Mouse (Mus musculus): Measurements from ENCODE around the gene Cav2. TPM values are rescaled to one million over a fixed set of nuclear protein-coding genes. Genes with fewer than 3 reads are reported as not detected.

Cav2 gene
- polyA plus RNA-seq, 1 experiment: 44.0 TPM

- Histone ChIP-seq H3K36me3 (ENCODE audit: control insufficient read depth, insufficient read depth, low read length) (no peaks in the 10 kb centered on the region), H3K4me3 (ENCODE audit: insufficient read depth, low read depth, low read length) (0 out of 2 replicates have a peak overlapping the region, but pooled peaks have one; percentile 1), H3K4me1 (ENCODE audit: control insufficient read depth, insufficient read depth, low read length) (0 out of 2 replicates have a peak, but pooled peaks cover 5% of the 10 kb centered on the region), H3K27me3 (replicated peaks; ENCODE audit: control insufficient read depth, insufficient read depth, low read length) (no peaks in the 10 kb centered on the region), H3K27ac (ENCODE audit: insufficient read depth, low read depth, low read length) (no peak overlapping the region)
- peak; percentile 25 for DNase-seq
- 61% methylated on average over 2 of the region's 2 CpGs for WGBS
- no peak for TF ChIP-seq POLR2A (IDR thresholded peaks at IDR 0.05; ENCODE audit: low read depth, low read length)
- TF ChIP-seq CTCF (conservative IDR thresholded peaks at IDR 0.05; ENCODE audit: insufficient read depth, insufficient read length, low read depth, low read length): no peak
Observed at GRCm38 (mm10) chr6:17308661-17309060, 27.7 kb downstream of the Cav2 start.

DNA sequence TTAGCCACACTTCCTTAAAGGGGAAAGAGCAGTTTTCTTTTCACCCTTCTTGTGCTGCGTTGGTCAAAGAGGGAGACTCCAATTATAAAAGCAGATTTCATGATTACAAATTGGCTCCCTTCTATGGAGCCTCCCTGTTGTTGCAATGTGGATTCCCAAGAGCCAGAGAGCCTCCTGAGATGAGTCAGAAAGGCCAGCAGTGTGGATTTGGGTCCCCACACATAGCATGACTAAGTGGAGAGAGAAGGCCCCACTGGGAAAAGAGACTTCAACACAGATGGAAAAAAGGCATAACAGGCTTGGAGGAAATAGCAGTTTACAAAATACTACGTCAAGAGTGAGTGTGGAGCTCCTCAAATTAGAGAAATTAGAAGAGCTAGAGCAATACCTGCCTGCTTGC lies 28.3 kb downstream of the Cav2 start:
- Histone ChIP-seq H3K36me3 (ENCODE audit: control insufficient read depth, insufficient read depth, low read length) (no peaks in the 10 kb centered on the region), H3K27me3 (replicated peaks; ENCODE audit: control insufficient read depth, insufficient read depth, low read length) (no peaks in the 10 kb centered on the region), H3K4me1 (ENCODE audit: control insufficient read depth, insufficient read depth, low read length) (0 out of 2 replicates have a peak, but pooled peaks cover 5% of the 10 kb centered on the region), H3K4me3 (ENCODE audit: insufficient read depth, low read depth, low read length) (no peak overlapping the region), H3K27ac (ENCODE audit: insufficient read depth, low read depth, low read length) (no peak overlapping the region)
- DNase-seq: no peak
- WGBS: 80% methylated on average over 2 of the region's 2 CpGs
- no peak for TF ChIP-seq POLR2A (IDR thresholded peaks at IDR 0.05; ENCODE audit: low read depth, low read length)
- no peak for TF ChIP-seq CTCF (conservative IDR thresholded peaks at IDR 0.05; ENCODE audit: insufficient read depth, insufficient read length, low read depth, low read length)

DNA sequence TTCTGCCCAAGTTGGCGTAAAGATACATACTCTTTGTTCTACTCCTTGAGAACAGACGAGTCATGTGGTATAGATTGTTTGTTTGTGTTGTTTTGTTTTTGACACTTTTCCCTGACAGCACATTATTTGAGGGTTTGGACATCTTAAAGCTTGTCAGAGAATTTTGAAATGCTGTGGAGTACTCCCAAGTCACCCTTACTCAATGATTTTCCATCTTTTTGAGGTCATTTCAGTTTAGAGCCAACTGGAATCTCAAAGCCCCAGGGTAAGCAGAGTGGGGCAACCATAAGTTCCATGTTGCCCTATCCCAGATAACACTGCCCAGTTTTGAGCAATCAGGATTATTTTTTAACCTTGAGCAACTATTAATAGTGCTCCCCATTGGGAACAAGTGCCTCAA lies 33.3 kb downstream of the Cav2 start:
- H3K27me3 ChIP-seq (replicated peaks; ENCODE audit: control insufficient read depth, insufficient read depth, low read length): no peaks in the 10 kb centered on the region
- H3K27ac ChIP-seq (ENCODE audit: insufficient read depth, low read depth, low read length): no peak overlapping the region
- H3K4me3 ChIP-seq (ENCODE audit: insufficient read depth, low read depth, low read length): no peak overlapping the region
- 92% methylated on average over 2 of the region's 2 CpGs for WGBS
- no peaks in the 10 kb centered on the region for H3K36me3 ChIP-seq (ENCODE audit: control insufficient read depth, insufficient read depth, low read length)
- H3K4me1 ChIP-seq (ENCODE audit: control insufficient read depth, insufficient read depth, low read length): peaks cover 2% of the 10 kb centered on the region; the same call in 1 of the 2 replicates
- no peak for TF ChIP-seq CTCF (conservative IDR thresholded peaks at IDR 0.05; ENCODE audit: insufficient read depth, insufficient read length, low read depth, low read length)
- TF ChIP-seq POLR2A (IDR thresholded peaks at IDR 0.05; ENCODE audit: low read depth, low read length): no peak
- no peak for DNase-seq

GRCm38 (mm10) chr6:17314659-17315616 lies 34.0 kb downstream of the Cav2 start:
- no peak overlapping the region for H3K27ac ChIP-seq (ENCODE audit: insufficient read depth, low read depth, low read length)
- 78% methylated on average over 5 of the region's 5 CpGs for WGBS

GRCm38 (mm10) chr6:17316294-17317166 lies 35.5 kb downstream of the Cav2 start:
- Histone ChIP-seq H3K36me3 (ENCODE audit: control insufficient read depth, insufficient read depth, low read length) (no peaks in the 10 kb centered on the region), H3K27ac (ENCODE audit: insufficient read depth, low read depth, low read length) (no peak overlapping the region), H3K4me3 (ENCODE audit: insufficient read depth, low read depth, low read length) (no peak overlapping the region), H3K27me3 (replicated peaks; ENCODE audit: control insufficient read depth, insufficient read depth, low read length) (no peaks in the 10 kb centered on the region), H3K4me1 (ENCODE audit: control insufficient read depth, insufficient read depth, low read length) (peaks cover 2% of the 10 kb centered on the region; the same call in 1 of the 2 replicates)
- 82% methylated on average over 15 of the region's 15 CpGs for WGBS
- TF ChIP-seq CTCF (conservative IDR thresholded peaks at IDR 0.05; ENCODE audit: insufficient read depth, insufficient read length, low read depth, low read length) (no peak), POLR2A (IDR thresholded peaks at IDR 0.05; ENCODE audit: low read depth, low read length) (no peak)
- DNase-seq: no peak

More at GRCm38 (mm10) chr6:17314659-17315616, 34.0 kb downstream of the Cav2 start:
- H3K4me3 ChIP-seq (ENCODE audit: insufficient read depth, low read depth, low read length): no peak overlapping the region
- no peak for DNase-seq
- no peaks in the 10 kb centered on the region for H3K36me3 ChIP-seq (ENCODE audit: control insufficient read depth, insufficient read depth, low read length)
- no peaks in the 10 kb centered on the region for H3K27me3 ChIP-seq (replicated peaks; ENCODE audit: control insufficient read depth, insufficient read depth, low read length)
- TF ChIP-seq CTCF (conservative IDR thresholded peaks at IDR 0.05; ENCODE audit: insufficient read depth, insufficient read length, low read depth, low read length): no peak
- peaks cover 2% of the 10 kb centered on the region; the same call in 1 of the 2 replicates for H3K4me1 ChIP-seq (ENCODE audit: control insufficient read depth, insufficient read depth, low read length)

DNA sequence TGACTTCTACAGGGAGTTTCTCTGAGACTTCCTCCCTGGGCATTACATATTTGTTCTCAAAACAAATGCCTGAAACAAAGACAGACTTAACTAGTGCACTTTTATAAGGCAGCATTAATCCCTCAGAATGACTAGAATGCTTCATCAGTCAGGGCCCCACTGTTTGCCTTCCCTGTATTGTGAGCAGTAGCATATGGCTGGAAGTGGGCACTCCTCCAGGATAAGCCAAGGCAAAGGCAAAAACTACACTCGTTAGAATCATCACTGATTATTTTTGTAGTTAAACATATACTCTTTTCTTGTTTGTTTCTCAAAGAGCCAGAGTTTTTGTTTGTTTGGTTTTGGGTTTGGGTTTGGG lies 36.2 kb downstream of the Cav2 start:
- H3K27ac ChIP-seq (ENCODE audit: insufficient read depth, low read depth, low read length): no peak overlapping the region
- no peaks in the 10 kb centered on the region for H3K36me3 ChIP-seq (ENCODE audit: control insufficient read depth, insufficient read depth, low read length)
- WGBS: 33% methylated on average over 1 of the region's 1 CpGs
- TF ChIP-seq POLR2A (IDR thresholded peaks at IDR 0.05; ENCODE audit: low read depth, low read length): no peak
- no peak for TF ChIP-seq CTCF (conservative IDR thresholded peaks at IDR 0.05; ENCODE audit: insufficient read depth, insufficient read length, low read depth, low read length)
- H3K4me3 ChIP-seq (ENCODE audit: insufficient read depth, low read depth, low read length): no peak overlapping the region
- DNase-seq: no peak
- no peaks in the 10 kb centered on the region for H3K27me3 ChIP-seq (replicated peaks; ENCODE audit: control insufficient read depth, insufficient read depth, low read length)
- H3K4me1 ChIP-seq (ENCODE audit: control insufficient read depth, insufficient read depth, low read length): peaks cover 2% of the 10 kb centered on the region; the same call in 1 of the 2 replicates

Measured in kidney, adult 2 months (tissue).